Mouse (Mus musculus): ENCODE data around the gene Idua. TPM values are rescaled to one million over a fixed set of nuclear protein-coding genes. Genes with fewer than 3 reads are reported as not detected.
A peak's percentile ranks its signal among the peaks of the same experiment; 100 is the strongest.

Idua gene
- polyA plus RNA-seq, 1 experiment = 17.6 TPM

DNA sequence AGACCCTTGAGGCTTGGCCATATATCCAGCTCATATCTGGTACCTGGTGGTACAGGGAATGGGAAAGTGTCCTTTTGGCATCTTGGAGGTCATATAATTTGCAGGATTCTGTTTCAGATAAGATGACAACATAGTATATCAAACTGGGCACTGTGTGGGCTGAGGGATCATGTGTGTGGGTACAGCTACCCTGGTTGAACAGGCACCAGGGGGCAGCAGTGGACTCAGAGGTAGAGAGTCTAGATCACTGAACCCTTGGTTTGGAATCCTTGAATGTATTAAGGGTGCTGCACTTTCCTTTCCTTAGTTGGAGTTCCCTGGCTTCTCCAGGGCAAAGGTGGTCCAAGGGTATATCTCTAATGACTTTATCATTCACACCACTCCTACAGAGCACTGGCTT lies 10.7 kb downstream of the Idua start:
- DNase-seq (ENCODE audit: low read depth) = peak; percentile 32
- TF ChIP-seq POLR2A (IDR thresholded peaks at IDR 0.05; ENCODE audit: borderline replicate concordance, extremely low read depth, insufficient read depth, insufficient read length, poor library complexity, severe bottlenecking) (no peak), CTCF (IDR thresholded peaks at IDR 0.05; ENCODE audit: borderline replicate concordance, extremely low read depth, insufficient read depth, insufficient read length) (peak; percentile 37; the same call in 1 of the 2 replicates)

DNA sequence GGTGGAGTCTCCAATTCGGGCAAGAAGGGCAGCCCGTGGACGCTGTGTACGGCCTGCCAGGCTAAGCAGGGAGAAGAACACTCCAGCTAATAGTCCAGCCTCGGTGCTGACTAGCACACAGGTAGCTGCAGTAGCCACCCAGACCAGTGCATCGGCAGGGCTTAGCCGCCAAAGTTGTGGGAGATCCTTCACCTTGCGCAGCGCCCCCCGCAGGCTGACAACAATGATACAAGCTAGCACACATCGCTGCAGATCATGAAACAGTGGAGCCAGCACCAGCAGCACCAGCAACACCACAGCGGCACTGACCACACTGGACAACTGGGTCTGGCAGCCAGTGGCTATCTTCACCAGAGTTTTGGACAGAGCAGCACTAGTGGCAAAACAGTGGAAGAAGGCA lies 11.6 kb downstream of the Idua start:
- no peak for TF ChIP-seq CTCF (IDR thresholded peaks at IDR 0.05; ENCODE audit: borderline replicate concordance, extremely low read depth, insufficient read depth, insufficient read length)
- no peak for TF ChIP-seq POLR2A (IDR thresholded peaks at IDR 0.05; ENCODE audit: borderline replicate concordance, extremely low read depth, insufficient read depth, insufficient read length, poor library complexity, severe bottlenecking)
- no peak for DNase-seq (ENCODE audit: low read depth)

DNA sequence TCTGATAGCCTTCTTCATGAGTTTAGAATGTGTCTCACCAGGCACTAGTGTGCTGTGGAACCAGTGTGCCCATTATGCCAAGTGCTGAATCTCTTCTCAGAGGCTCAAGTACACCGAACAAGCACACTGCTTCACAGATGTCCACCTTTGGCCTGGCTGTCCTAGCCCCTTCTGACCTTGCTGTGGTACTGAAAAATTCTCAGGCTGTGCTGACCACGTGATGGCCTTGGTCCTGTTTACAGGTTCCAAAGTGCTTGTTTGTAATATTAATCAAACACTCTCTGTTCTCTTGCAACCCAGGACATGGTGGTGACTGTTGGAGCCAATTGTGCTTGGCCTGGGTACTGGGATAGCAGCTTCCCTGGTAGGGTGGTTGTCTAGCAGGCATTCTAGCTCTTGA lies 14.5 kb downstream of the Idua start:
- TF ChIP-seq POLR2A (IDR thresholded peaks at IDR 0.05; ENCODE audit: borderline replicate concordance, extremely low read depth, insufficient read depth, insufficient read length, poor library complexity, severe bottlenecking) = no peak
- no peak for DNase-seq (ENCODE audit: low read depth)

DNA sequence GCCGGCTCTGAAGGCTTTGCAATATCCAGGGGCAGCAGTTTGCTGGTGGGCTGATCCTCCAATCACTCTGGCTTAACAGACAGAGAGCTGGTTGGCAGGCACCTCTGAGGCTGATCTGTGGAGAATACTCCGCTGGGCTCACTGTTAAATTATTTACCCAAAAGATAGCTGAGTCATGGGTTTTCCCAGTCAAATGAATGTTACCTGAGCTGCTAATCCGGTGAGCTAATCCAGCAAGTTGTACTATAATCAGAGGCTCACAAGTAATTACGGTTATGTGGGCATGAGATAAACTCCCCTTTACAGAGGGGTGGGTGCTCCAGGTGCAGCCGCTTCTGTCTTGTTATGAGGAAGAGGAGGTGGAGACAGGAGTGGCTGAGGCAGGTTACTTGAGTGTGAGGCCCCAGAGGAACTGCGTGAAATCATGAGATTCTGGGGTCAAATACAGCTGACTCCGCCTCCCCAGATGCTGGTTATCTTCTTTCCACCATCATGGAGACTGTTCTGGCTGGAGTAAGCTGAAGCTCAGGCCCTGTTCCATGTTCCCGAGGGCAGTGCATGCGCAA lies 15.2 kb downstream of the Idua start, which contains the start of gene Slc26a1:
Gene Slc26a1 (minus strand): TSS at position 319 of the 566 bp plus-strand sequence.
- no peak for TF ChIP-seq CTCF (IDR thresholded peaks at IDR 0.05; ENCODE audit: borderline replicate concordance, extremely low read depth, insufficient read depth, insufficient read length)
- TF ChIP-seq POLR2A (IDR thresholded peaks at IDR 0.05; ENCODE audit: borderline replicate concordance, extremely low read depth, insufficient read depth, insufficient read length, poor library complexity, severe bottlenecking) = no peak
- DNase-seq (ENCODE audit: low read depth) = no peak

DNA sequence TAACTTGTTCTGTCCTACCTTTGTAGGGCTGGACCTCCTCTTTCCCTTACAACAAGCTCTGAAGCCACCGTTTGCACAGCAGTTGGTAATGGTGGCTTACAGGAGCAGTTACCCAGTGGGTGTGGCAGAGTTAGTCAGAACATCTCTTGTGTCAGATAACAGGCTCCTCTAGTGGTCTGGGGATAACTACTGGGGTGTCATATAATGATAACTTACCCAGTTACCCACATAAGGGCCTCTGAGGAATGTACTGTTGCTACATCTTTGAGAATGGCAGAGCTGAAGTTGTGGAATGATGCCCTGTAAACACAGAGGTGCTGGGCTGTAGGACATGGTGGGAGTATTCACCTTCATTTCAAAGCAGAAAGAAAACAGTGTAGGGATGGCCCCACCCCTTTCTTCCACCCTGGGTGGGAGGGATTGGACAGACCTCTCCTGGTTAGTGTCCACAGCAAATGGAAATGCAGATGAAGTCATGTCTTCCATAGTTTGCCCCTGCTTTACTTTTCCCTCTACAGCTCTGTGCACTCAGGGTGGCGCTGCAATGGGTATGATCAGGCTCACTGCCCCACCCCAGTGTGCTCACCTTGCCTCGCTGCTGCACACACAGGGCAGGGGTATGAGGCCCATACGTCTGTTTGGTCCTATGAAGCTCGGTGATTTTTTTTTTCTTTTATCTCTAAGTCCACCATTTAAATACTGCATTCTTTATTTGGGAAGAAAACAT lies 16.8 kb downstream of the Idua start:
- DNase-seq (ENCODE audit: low read depth) = no peak
- no peak for TF ChIP-seq POLR2A (IDR thresholded peaks at IDR 0.05; ENCODE audit: borderline replicate concordance, extremely low read depth, insufficient read depth, insufficient read length, poor library complexity, severe bottlenecking)

DNA sequence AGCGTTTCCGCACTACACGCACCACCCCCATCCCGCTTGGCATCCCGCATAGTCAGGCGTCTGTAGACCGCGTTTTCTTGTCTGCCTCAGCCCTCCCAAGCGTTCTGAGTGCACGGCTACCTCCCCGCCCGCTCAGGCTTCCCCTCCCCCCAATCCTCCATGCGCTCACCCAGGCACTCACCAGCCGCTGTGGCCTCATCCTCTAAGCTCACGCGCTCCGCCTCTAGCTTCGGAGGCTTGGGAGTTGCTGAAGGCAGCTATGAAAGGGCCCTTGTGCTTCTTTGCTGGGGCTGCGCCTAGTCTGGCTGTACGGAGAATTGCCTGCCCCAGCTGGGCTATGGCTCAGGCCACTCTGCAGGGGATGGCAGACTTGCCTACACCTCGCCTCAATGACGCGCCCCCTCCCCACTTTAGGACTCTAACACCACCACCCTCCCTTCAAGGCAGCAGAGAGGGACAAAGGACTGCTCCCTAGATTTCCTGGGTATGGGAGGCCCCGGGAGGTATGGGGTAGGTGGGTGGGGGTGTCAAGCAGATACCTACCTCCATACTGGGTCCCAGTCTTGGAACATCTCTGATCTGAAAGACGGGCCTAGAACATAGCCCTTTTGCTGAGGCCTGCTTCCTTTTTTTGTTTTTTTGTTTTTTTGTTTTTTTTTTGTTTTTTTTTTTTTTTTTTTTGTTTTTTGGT lies 17.6 kb downstream of the Idua start:
- TF ChIP-seq CTCF (IDR thresholded peaks at IDR 0.05; ENCODE audit: borderline replicate concordance, extremely low read depth, insufficient read depth, insufficient read length) = no peak
- TF ChIP-seq POLR2A (IDR thresholded peaks at IDR 0.05; ENCODE audit: borderline replicate concordance, extremely low read depth, insufficient read depth, insufficient read length, poor library complexity, severe bottlenecking) = peak; percentile 7; the same call in 1 of the 2 replicates
- peak; percentile 94 for DNase-seq (ENCODE audit: low read depth)

DNA sequence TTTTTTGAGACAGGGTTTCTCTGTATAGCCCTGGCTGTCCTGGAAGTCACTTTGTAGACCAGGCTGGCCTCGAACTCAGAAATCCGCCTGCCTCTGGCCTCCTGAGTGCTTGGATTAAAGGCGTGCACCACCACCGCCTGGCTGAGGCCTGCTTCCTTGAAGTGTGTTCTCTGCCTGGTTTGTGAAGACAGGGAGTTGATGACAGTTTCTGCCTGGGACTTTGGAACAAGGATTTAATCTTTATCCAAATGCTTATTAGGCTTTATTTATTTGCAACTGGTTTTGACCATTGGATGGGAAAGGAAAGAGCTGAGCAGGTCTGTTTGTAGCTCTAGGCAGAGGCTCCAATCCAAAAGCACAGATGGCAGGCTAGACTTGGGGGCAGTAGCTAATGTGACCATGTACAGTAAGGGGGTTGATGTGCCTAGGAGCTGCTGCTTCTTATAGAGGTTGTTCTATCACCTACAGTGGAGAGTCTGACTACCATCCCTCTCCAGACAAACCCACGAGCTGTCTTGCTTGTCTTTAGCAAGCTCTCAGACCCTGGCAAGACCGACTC lies 18.2 kb downstream of the Idua start:
- TF ChIP-seq POLR2A (IDR thresholded peaks at IDR 0.05; ENCODE audit: borderline replicate concordance, extremely low read depth, insufficient read depth, insufficient read length, poor library complexity, severe bottlenecking) = no peak
- no peak for TF ChIP-seq CTCF (IDR thresholded peaks at IDR 0.05; ENCODE audit: borderline replicate concordance, extremely low read depth, insufficient read depth, insufficient read length)
- no peak for DNase-seq (ENCODE audit: low read depth)

DNA sequence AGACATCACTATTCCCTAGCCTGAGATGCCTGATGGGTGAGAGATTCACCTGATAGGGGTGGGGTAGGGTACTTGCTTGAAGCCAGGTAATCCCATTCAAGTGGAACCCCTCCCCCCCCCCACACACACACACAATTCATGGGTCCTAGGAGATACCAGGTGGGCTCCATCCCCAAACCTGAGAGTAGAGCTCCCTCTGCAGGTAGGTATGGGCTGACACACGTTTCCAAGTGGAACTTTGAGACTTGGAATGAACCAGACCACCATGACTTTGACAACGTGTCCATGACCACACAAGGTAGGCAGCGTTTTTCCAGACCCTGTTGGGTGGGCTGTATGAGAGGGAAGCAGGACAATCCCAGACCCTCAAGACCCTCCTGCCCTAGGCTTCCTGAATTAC lies 19.8 kb downstream of the Idua start:
- no peak for TF ChIP-seq POLR2A (IDR thresholded peaks at IDR 0.05; ENCODE audit: borderline replicate concordance, extremely low read depth, insufficient read depth, insufficient read length, poor library complexity, severe bottlenecking)
- TF ChIP-seq CTCF (IDR thresholded peaks at IDR 0.05; ENCODE audit: borderline replicate concordance, extremely low read depth, insufficient read depth, insufficient read length) = peak; percentile 19; the same call in 1 of the 2 replicates
- no peak for DNase-seq (ENCODE audit: low read depth)

DNA sequence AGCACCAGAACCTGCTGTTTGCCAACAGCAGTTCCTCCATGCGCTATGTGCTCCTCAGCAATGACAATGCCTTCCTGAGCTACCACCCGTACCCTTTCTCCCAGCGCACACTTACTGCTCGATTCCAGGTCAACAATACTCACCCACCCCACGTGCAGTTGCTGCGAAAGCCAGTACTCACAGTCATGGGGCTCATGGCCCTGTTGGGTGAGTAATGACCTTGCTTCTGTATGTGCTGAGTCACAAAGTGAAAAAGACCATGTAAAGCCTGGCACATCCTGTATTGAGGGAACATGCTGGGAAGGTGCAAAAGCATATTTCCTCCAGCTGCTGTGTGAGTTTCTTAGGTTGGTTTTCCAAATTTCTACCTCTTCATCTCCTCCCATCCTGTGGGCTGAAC lies 20.7 kb downstream of the Idua start:
- DNase-seq (ENCODE audit: low read depth) = no peak
- TF ChIP-seq CTCF (IDR thresholded peaks at IDR 0.05; ENCODE audit: borderline replicate concordance, extremely low read depth, insufficient read depth, insufficient read length) (no peak), POLR2A (IDR thresholded peaks at IDR 0.05; ENCODE audit: borderline replicate concordance, extremely low read depth, insufficient read depth, insufficient read length, poor library complexity, severe bottlenecking) (no peak)

DNA sequence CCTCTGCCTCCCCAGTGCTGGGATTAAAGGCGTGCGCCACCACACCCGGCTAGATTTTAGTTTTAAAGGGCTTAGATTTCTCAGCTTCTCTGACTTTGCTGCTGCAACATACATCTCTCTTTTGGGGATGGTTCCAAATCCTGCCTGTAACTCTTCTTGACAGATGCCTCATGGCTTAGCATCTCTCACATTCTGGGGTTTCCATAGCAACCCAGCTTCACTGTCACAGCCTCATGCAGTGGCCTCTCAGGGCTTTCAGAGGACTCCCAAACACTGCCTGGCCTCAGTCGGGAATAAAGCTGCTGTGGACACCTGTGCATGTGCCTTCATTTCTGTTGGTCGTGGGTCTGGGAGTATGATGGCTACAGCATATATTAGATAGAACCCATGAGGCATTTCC lies 29.0 kb downstream of the Idua start:
- TF ChIP-seq POLR2A (IDR thresholded peaks at IDR 0.05; ENCODE audit: borderline replicate concordance, extremely low read depth, insufficient read depth, insufficient read length, poor library complexity, severe bottlenecking) = no peak
- no peak for TF ChIP-seq CTCF (IDR thresholded peaks at IDR 0.05; ENCODE audit: borderline replicate concordance, extremely low read depth, insufficient read depth, insufficient read length)
- DNase-seq (ENCODE audit: low read depth) = peak; percentile 76

DNA sequence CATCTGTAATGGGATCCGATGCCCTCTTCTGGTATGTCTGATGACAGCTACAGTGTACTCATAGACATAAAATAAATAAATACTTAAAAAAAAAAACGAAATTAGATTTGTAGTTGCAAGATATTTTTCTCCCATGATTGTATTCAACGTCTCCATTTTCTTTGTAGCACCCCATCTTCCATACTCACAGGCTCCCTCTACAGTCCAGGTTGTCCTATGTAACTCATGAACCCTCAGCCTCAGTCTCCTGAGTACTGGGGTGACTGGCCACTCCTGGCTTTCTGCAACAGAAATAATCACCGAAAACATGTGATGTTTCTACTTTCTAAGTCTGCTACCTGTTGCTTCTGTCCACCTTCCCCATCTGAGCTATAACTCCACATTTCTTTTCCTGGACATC lies 31.0 kb downstream of the Idua start:
- no peak for TF ChIP-seq POLR2A (IDR thresholded peaks at IDR 0.05; ENCODE audit: borderline replicate concordance, extremely low read depth, insufficient read depth, insufficient read length, poor library complexity, severe bottlenecking)
- 0 out of 2 replicates have a peak, but pooled peaks have one; percentile 1 for TF ChIP-seq CTCF (IDR thresholded peaks at IDR 0.05; ENCODE audit: borderline replicate concordance, extremely low read depth, insufficient read depth, insufficient read length)
- DNase-seq (ENCODE audit: low read depth) = no peak
